Mouse (Mus musculus) bone marrow macrophage, adult 2 months (primary cell): ENCODE data around the gene Esp23.

ENCODE experiments used
- CTCF ChIP-seq: IDR thresholded peaks from 2 replicates; pipeline ENCODE4 v1.5.1; 2012; ENCODE audit warnings: low read depth, mild to moderate bottlenecking, low read length, moderate library complexity
- POLR2A ChIP-seq: IDR thresholded peaks from 2 replicates; pipeline ENCODE4 v1.6.1; 2012; ENCODE audit warnings: mild to moderate bottlenecking, low read depth, low read length, borderline replicate concordance

- no peak for TF ChIP-seq CTCF
- no peak for TF ChIP-seq POLR2A
Observed at GRCm38 (mm10) chr17:39063641-39064040, 13.2 kb downstream of the Esp23 start.
